Mouse (Mus musculus): Measurements from ENCODE around the gene Elovl6. TPM values are rescaled to one million over a fixed set of nuclear protein-coding genes. Genes with fewer than 3 reads are reported as not detected.

The Elovl6 gene
- polyA plus RNA-seq, 1 experiment from 2014 or later, result 46.8 TPM

- ATAC-seq (ENCODE audit: low FRiP score) (no peak), DNase-seq (ENCODE audit: low spot score) (no peak)
- Histone ChIP-seq H3K9ac (ENCODE audit: low read depth, low read length) (no peak overlapping the region), H3K4me2 (replicated peaks; ENCODE audit: low read depth, low read length) (no peak overlapping the region), H3K27me3 (ENCODE audit: control insufficient read depth, insufficient read depth, low read length) (no peaks in the 10 kb centered on the region), H3K4me3 (ENCODE audit: low read depth, low read length) (no peak overlapping the region), H3K4me1 (replicated peaks; ENCODE audit: control insufficient read depth, insufficient read depth, low read length) (no peaks in the 10 kb centered on the region), H3K36me3 (ENCODE audit: control insufficient read depth, insufficient read depth, low read length) (no peaks in the 10 kb centered on the region), H3K27ac (ENCODE audit: low read depth, low read length) (no peak overlapping the region), H3K9me3 (ENCODE audit: control insufficient read depth, low read length) (no peaks in the 10 kb centered on the region)
- 92% methylated on average over 8 of the region's 8 CpGs for WGBS
These were observed 59.6 kb downstream of the Elovl6 start for GRCm38 (mm10) chr3:129591761-129592160.

GRCm38 (mm10) chr3:129593001-129593400 lies 60.8 kb downstream of the Elovl6 start:
- Histone ChIP-seq H3K27ac (ENCODE audit: low read depth, low read length) (no peak overlapping the region), H3K4me3 (ENCODE audit: low read depth, low read length) (no peak overlapping the region), H3K9me3 (ENCODE audit: control insufficient read depth, low read length) (no peaks in the 10 kb centered on the region), H3K9ac (ENCODE audit: low read depth, low read length) (no peak overlapping the region), H3K36me3 (ENCODE audit: control insufficient read depth, insufficient read depth, low read length) (no peaks in the 10 kb centered on the region), H3K4me1 (replicated peaks; ENCODE audit: control insufficient read depth, insufficient read depth, low read length) (no peaks in the 10 kb centered on the region), H3K27me3 (ENCODE audit: control insufficient read depth, insufficient read depth, low read length) (no peaks in the 10 kb centered on the region), H3K4me2 (replicated peaks; ENCODE audit: low read depth, low read length) (no peak overlapping the region)
- 94% methylated on average over 9 of the region's 9 CpGs for WGBS
- ATAC-seq (ENCODE audit: low FRiP score), result no peak
- no peak for DNase-seq (ENCODE audit: low spot score)

GRCm38 (mm10) chr3:129593735-129594134 lies 61.6 kb downstream of the Elovl6 start:
- Histone ChIP-seq H3K4me3 (ENCODE audit: low read depth, low read length) (no peak overlapping the region), H3K27me3 (ENCODE audit: control insufficient read depth, insufficient read depth, low read length) (no peaks in the 10 kb centered on the region), H3K36me3 (ENCODE audit: control insufficient read depth, insufficient read depth, low read length) (no peaks in the 10 kb centered on the region), H3K9ac (ENCODE audit: low read depth, low read length) (no peak overlapping the region), H3K27ac (ENCODE audit: low read depth, low read length) (no peak overlapping the region), H3K4me1 (replicated peaks; ENCODE audit: control insufficient read depth, insufficient read depth, low read length) (no peaks in the 10 kb centered on the region), H3K4me2 (replicated peaks; ENCODE audit: low read depth, low read length) (no peak overlapping the region), H3K9me3 (ENCODE audit: control insufficient read depth, low read length) (no peaks in the 10 kb centered on the region)
- DNase-seq (ENCODE audit: low spot score) (no peak), ATAC-seq (ENCODE audit: low FRiP score) (no peak)
- WGBS, result 95% methylated on average over 3 of the region's 3 CpGs

- DNase-seq (ENCODE audit: low spot score) (no peak), ATAC-seq (ENCODE audit: low FRiP score) (no peak)
- no peaks in the 10 kb centered on the region for H3K36me3 ChIP-seq (ENCODE audit: control insufficient read depth, insufficient read depth, low read length)
- H3K27ac ChIP-seq (ENCODE audit: low read depth, low read length), result no peak overlapping the region
- 92% methylated on average over 6 of the region's 6 CpGs for WGBS
- H3K4me3 ChIP-seq (ENCODE audit: low read depth, low read length), result no peak overlapping the region
- no peaks in the 10 kb centered on the region for H3K4me1 ChIP-seq (replicated peaks; ENCODE audit: control insufficient read depth, insufficient read depth, low read length)
- H3K27me3 ChIP-seq (ENCODE audit: control insufficient read depth, insufficient read depth, low read length), result no peaks in the 10 kb centered on the region
- no peaks in the 10 kb centered on the region for H3K9me3 ChIP-seq (ENCODE audit: control insufficient read depth, low read length)
- H3K4me2 ChIP-seq (replicated peaks; ENCODE audit: low read depth, low read length), result no peak overlapping the region
- H3K9ac ChIP-seq (ENCODE audit: low read depth, low read length), result no peak overlapping the region
These were observed 63.9 kb downstream of the Elovl6 start for GRCm38 (mm10) chr3:129596098-129596497.

- no peak for ATAC-seq (ENCODE audit: low FRiP score)
- Histone ChIP-seq H3K4me2 (replicated peaks; ENCODE audit: low read depth, low read length) (no peak overlapping the region), H3K27me3 (ENCODE audit: control insufficient read depth, insufficient read depth, low read length) (no peaks in the 10 kb centered on the region), H3K9me3 (ENCODE audit: control insufficient read depth, low read length) (no peaks in the 10 kb centered on the region), H3K4me3 (ENCODE audit: low read depth, low read length) (no peak overlapping the region), H3K27ac (ENCODE audit: low read depth, low read length) (no peak overlapping the region), H3K36me3 (ENCODE audit: control insufficient read depth, insufficient read depth, low read length) (no peaks in the 10 kb centered on the region), H3K4me1 (replicated peaks; ENCODE audit: control insufficient read depth, insufficient read depth, low read length) (no peaks in the 10 kb centered on the region; the same call in 1 of the 2 replicates), H3K9ac (ENCODE audit: low read depth, low read length) (no peak overlapping the region)
- WGBS, result 80% methylated on average over 9 of the region's 9 CpGs
- DNase-seq (ENCODE audit: low spot score), result no peak
These were observed 70.1 kb downstream of the Elovl6 start for GRCm38 (mm10) chr3:129602289-129602688.

- Histone ChIP-seq H3K4me2 (replicated peaks; ENCODE audit: low read depth, low read length) (no peak overlapping the region), H3K9ac (ENCODE audit: low read depth, low read length) (no peak overlapping the region), H3K27me3 (ENCODE audit: control insufficient read depth, insufficient read depth, low read length) (no peaks in the 10 kb centered on the region), H3K27ac (ENCODE audit: low read depth, low read length) (no peak overlapping the region), H3K4me1 (replicated peaks; ENCODE audit: control insufficient read depth, insufficient read depth, low read length) (no peaks in the 10 kb centered on the region; the same call in 1 of the 2 replicates), H3K4me3 (ENCODE audit: low read depth, low read length) (no peak overlapping the region), H3K9me3 (ENCODE audit: control insufficient read depth, low read length) (no peaks in the 10 kb centered on the region), H3K36me3 (ENCODE audit: control insufficient read depth, insufficient read depth, low read length) (no peaks in the 10 kb centered on the region)
- no peak for DNase-seq (ENCODE audit: low spot score)
- WGBS, result 54% methylated on average over 7 of the region's 7 CpGs
- peak; percentile 22; the same call in 1 of the 2 replicates for ATAC-seq (ENCODE audit: low FRiP score)
These were observed 73.3 kb downstream of the Elovl6 start for GRCm38 (mm10) chr3:129605487-129605886.

- ATAC-seq (ENCODE audit: low FRiP score), result 0 out of 2 replicates have a peak, but pooled peaks have one; percentile 7
These were observed 73.8 kb downstream of the Elovl6 start for GRCm38 (mm10) chr3:129605934-129606333.

GRCm38 (mm10) chr3:129611626-129612025 lies 79.5 kb downstream of the Elovl6 start:
- Histone ChIP-seq H3K4me3 (ENCODE audit: low read depth, low read length) (no peak overlapping the region), H3K9me3 (ENCODE audit: control insufficient read depth, low read length) (no peaks in the 10 kb centered on the region), H3K27ac (ENCODE audit: low read depth, low read length) (no peak overlapping the region), H3K27me3 (ENCODE audit: control insufficient read depth, insufficient read depth, low read length) (no peaks in the 10 kb centered on the region), H3K4me1 (replicated peaks; ENCODE audit: control insufficient read depth, insufficient read depth, low read length) (no peaks in the 10 kb centered on the region), H3K9ac (ENCODE audit: low read depth, low read length) (no peak overlapping the region), H3K36me3 (ENCODE audit: control insufficient read depth, insufficient read depth, low read length) (no peaks in the 10 kb centered on the region), H3K4me2 (replicated peaks; ENCODE audit: low read depth, low read length) (no peak overlapping the region)
- ATAC-seq (ENCODE audit: low FRiP score), result no peak
- no peak for DNase-seq (ENCODE audit: low spot score)
- 89% methylated on average over 8 of the region's 8 CpGs for WGBS

More at GRCm38 (mm10) chr3:129605934-129606333, 73.8 kb downstream of the Elovl6 start:
- no peak overlapping the region for H3K4me2 ChIP-seq (replicated peaks; ENCODE audit: low read depth, low read length)
- 47% methylated on average over 6 of the region's 6 CpGs for WGBS
- H3K36me3 ChIP-seq (ENCODE audit: control insufficient read depth, insufficient read depth, low read length), result no peaks in the 10 kb centered on the region
- no peaks in the 10 kb centered on the region; the same call in 1 of the 2 replicates for H3K4me1 ChIP-seq (replicated peaks; ENCODE audit: control insufficient read depth, insufficient read depth, low read length)
- no peaks in the 10 kb centered on the region for H3K9me3 ChIP-seq (ENCODE audit: control insufficient read depth, low read length)
- H3K9ac ChIP-seq (ENCODE audit: low read depth, low read length), result no peak overlapping the region
- H3K27me3 ChIP-seq (ENCODE audit: control insufficient read depth, insufficient read depth, low read length), result no peaks in the 10 kb centered on the region
- DNase-seq (ENCODE audit: low spot score), result no peak
- no peak overlapping the region for H3K27ac ChIP-seq (ENCODE audit: low read depth, low read length)
- no peak overlapping the region for H3K4me3 ChIP-seq (ENCODE audit: low read depth, low read length)

- Histone ChIP-seq H3K27ac (ENCODE audit: low read depth, low read length) (no peak overlapping the region), H3K4me2 (replicated peaks; ENCODE audit: low read depth, low read length) (no peak overlapping the region), H3K9me3 (ENCODE audit: control insufficient read depth, low read length) (no peaks in the 10 kb centered on the region), H3K4me3 (ENCODE audit: low read depth, low read length) (no peak overlapping the region), H3K4me1 (replicated peaks; ENCODE audit: control insufficient read depth, insufficient read depth, low read length) (no peaks in the 10 kb centered on the region), H3K27me3 (ENCODE audit: control insufficient read depth, insufficient read depth, low read length) (no peaks in the 10 kb centered on the region), H3K9ac (ENCODE audit: low read depth, low read length) (no peak overlapping the region), H3K36me3 (ENCODE audit: control insufficient read depth, insufficient read depth, low read length) (no peaks in the 10 kb centered on the region)
- 91% methylated on average over 25 of the region's 25 CpGs for WGBS
- ATAC-seq (ENCODE audit: low FRiP score) (peak; percentile 45; the same call in 1 of the 2 replicates), DNase-seq (ENCODE audit: low spot score) (no peak)
These were observed 80.3 kb downstream of the Elovl6 start for GRCm38 (mm10) chr3:129612311-129613097.
